Mouse (Mus musculus): Measurements from ENCODE around the gene Urod. TPM values are rescaled to one million over a fixed set of nuclear protein-coding genes. Genes with fewer than 3 reads are reported as not detected.

Gene Urod
- polyA plus RNA-seq (2014; fragmentation: Nextera tagmentation; extraction: Ambion mirVana) = 48.6 and 54.8 TPM in 2 replicates

DNA sequence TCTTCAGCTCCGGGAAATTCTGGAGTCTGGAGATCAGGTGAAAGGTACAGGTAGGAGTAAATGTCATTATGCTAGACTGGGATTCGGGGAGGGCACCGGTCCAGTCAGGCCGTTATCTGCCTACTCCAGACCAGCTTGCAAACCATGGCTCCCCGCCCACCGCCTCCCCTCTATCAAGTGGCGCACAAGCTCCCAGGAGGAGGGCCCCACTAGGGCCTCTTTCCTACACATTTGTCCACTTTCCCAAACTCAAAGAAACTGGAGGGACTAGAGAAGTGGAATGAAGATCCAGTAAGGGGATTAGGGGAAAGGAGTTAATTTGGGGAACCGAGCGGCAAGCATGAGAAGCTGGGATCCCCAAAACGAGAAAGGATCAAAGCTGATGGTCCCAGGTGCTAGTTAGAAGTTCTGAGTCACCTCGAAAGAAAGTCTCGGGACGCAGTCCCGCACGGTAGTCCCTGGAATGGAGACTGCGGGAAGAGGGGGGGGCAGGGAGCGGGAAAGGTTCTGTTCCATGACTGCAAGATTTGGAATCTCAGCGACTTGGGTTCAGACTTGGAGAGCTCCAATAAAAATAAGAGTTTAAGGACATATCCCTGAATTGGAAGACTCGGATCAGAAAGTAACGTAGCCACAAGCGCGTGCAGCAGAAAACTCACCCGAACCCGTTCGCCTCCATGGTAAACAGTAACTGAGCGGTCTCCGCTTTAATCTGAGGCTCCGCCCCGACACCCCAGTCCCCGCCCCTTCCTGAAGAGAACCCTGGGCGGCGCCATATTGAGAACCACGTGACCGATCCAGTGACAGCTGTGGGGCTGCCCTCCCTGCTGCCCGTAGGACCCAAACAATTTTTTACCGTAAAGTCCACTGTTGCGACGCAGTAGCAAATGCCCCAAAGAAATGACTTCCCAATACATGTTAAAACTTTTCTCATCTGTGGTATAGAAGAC is at the start of gene Urod:
Gene Urod, minus strand, starts transcription at position 742 of the 950 bp plus-strand sequence.
- H3K9ac ChIP-seq (replicated peaks; ENCODE audit: low read length) = peak within 1 kb of the TSS; percentile 80
- DNase-seq = peak; percentile 97
- no peaks in the 10 kb centered on the region for H3K27me3 ChIP-seq (ENCODE audit: control insufficient read depth, insufficient read depth, low read length)
- peak within 1 kb of the TSS; percentile 97 for H3K4me3 ChIP-seq (replicated peaks; ENCODE audit: low read depth, low read length)
- H3K4me1 ChIP-seq (ENCODE audit: control insufficient read depth, insufficient read depth, low read length) = peaks cover 16% of the 10 kb centered on the region
- H3K9me3 ChIP-seq (ENCODE audit: control insufficient read depth, low read length) = no peaks in the 10 kb centered on the region
- peak within 1 kb of the TSS; percentile 95 for H3K4me2 ChIP-seq (ENCODE audit: low read length)
- H3K27ac ChIP-seq (replicated peaks; ENCODE audit: low read depth, low read length) = peak within 1 kb of the TSS; percentile 83
- 1% methylated on average over 38 of the region's 38 CpGs for WGBS
- H3K36me3 ChIP-seq (ENCODE audit: control insufficient read depth, insufficient read depth, low read length) = peaks cover 17% of the 10 kb centered on the region
- ATAC-seq (ENCODE audit: low FRiP score, low TSS enrichment) = peak; percentile 92

DNA sequence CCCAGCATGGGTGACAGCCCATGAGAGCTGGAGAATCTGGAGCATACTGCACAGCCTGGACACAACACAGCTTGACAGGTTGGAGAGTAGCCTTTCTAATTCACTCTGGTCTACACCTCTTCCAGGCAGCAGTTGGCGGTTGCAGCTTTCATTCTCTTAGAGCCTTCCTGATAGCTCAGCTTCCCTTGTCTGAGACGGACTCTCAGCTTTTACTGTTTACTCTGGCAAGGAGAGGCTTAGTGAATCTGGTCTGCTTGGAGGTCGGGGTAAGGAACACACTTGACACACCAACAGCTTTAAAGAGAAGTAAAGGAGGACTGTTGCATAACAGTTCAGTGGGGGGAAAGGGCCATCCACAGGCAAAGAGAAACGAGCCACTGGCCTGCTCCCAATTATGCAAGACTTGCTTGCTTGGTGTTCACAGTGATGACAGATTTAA is 47.1 kb upstream of the Urod start:
- Histone ChIP-seq H3K36me3 (ENCODE audit: control insufficient read depth, insufficient read depth, low read length) (no peaks in the 10 kb centered on the region), H3K27me3 (ENCODE audit: control insufficient read depth, insufficient read depth, low read length) (no peaks in the 10 kb centered on the region), H3K9me3 (ENCODE audit: control insufficient read depth, low read length) (no peaks in the 10 kb centered on the region), H3K4me2 (ENCODE audit: low read length) (no peak overlapping the region), H3K27ac (replicated peaks; ENCODE audit: low read depth, low read length) (peak overlapping the region; percentile 55; the same call in 1 of the 2 replicates), H3K9ac (replicated peaks; ENCODE audit: low read length) (no peak overlapping the region), H3K4me3 (replicated peaks; ENCODE audit: low read depth, low read length) (no peak overlapping the region), H3K4me1 (ENCODE audit: control insufficient read depth, insufficient read depth, low read length) (0 out of 2 replicates have a peak, but pooled peaks cover 6% of the 10 kb centered on the region)
- WGBS = 59% methylated on average over 4 of the region's 4 CpGs
- DNase-seq = no peak
- ATAC-seq (ENCODE audit: low FRiP score, low TSS enrichment) = no peak

DNA sequence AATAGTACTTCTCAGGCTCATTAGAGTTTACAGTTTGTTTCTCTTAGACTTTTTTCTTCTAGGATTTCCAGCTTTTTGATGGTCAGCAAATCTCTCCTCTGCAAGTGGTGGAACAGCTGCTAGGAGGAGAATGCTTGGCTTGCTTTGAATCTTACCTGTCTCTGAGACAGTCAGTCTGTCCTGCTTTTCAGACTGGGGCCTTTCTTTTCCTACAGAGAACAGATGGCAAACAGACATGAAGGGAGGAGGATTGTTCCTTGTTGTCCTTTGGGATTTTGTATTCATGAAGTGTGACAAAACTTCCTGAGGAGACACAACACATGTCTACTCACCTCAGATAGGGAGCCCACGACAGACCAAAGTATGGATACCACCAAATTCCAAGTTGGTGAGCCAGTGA is 46.6 kb upstream of the Urod start:
- H3K4me3 ChIP-seq (replicated peaks; ENCODE audit: low read depth, low read length) = no peak overlapping the region
- H3K4me1 ChIP-seq (ENCODE audit: control insufficient read depth, insufficient read depth, low read length) = 0 out of 2 replicates have a peak, but pooled peaks cover 6% of the 10 kb centered on the region
- ATAC-seq (ENCODE audit: low FRiP score, low TSS enrichment) (no peak), DNase-seq (no peak)
- no peak overlapping the region for H3K9ac ChIP-seq (replicated peaks; ENCODE audit: low read length)
- no peak overlapping the region for H3K4me2 ChIP-seq (ENCODE audit: low read length)
- 39% methylated on average over 1 of the region's 1 CpGs for WGBS
- H3K9me3 ChIP-seq (ENCODE audit: control insufficient read depth, low read length) = no peaks in the 10 kb centered on the region
- H3K27me3 ChIP-seq (ENCODE audit: control insufficient read depth, insufficient read depth, low read length) = no peaks in the 10 kb centered on the region
- H3K27ac ChIP-seq (replicated peaks; ENCODE audit: low read depth, low read length) = peak overlapping the region; percentile 20
- no peaks in the 10 kb centered on the region for H3K36me3 ChIP-seq (ENCODE audit: control insufficient read depth, insufficient read depth, low read length)

DNA sequence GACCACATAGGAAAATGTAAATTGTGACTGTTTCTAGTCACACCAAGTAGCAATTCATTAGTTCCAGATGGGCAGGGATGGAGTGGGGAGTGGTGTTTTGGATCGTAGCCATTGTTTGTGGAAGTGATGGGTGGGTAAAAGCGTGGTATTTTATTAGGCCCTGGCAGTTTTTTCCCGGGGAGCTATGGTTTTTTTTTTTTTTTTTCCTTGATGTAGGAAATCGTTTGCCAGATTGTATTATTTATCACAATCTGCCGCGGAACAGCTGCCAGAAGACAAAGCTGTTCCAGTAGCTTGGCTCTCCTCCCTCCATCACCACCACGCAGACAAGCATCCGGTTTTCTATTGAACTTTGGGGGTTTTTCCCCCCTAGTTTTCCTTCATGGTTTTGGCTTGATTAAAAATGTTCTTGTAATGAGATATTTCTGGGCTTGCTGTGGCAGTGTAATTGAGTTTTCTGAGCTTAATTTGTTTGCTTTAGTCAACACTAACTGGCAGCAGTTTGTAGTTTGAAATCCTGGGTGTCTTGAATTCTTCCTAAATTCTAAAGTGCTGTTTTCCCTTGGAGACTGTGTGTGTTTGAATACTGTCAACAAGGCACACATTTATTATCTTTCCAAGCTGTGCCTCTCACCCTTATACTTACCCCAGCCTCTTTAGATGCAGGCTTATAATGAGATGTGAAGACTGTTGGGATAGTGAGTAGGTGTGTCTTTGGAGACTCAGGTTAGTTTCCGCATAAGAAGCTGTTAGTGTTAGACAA is 45.9 kb upstream of the Urod start:
- Histone ChIP-seq H3K27ac (replicated peaks; ENCODE audit: low read depth, low read length) (peak overlapping the region; percentile 20; the same call in 1 of the 2 replicates), H3K4me2 (ENCODE audit: low read length) (no peak overlapping the region; the same call in 1 of the 2 replicates), H3K9ac (replicated peaks; ENCODE audit: low read length) (0 out of 2 replicates have a peak overlapping the region, but pooled peaks have one; percentile 3), H3K4me3 (replicated peaks; ENCODE audit: low read depth, low read length) (no peak overlapping the region), H3K36me3 (ENCODE audit: control insufficient read depth, insufficient read depth, low read length) (no peaks in the 10 kb centered on the region), H3K27me3 (ENCODE audit: control insufficient read depth, insufficient read depth, low read length) (no peaks in the 10 kb centered on the region), H3K4me1 (ENCODE audit: control insufficient read depth, insufficient read depth, low read length) (0 out of 2 replicates have a peak, but pooled peaks cover 6% of the 10 kb centered on the region), H3K9me3 (ENCODE audit: control insufficient read depth, low read length) (no peaks in the 10 kb centered on the region)
- WGBS = 30% methylated on average over 9 of the region's 9 CpGs
- ATAC-seq (ENCODE audit: low FRiP score, low TSS enrichment) (no peak), DNase-seq (peak; percentile 76)

DNA sequence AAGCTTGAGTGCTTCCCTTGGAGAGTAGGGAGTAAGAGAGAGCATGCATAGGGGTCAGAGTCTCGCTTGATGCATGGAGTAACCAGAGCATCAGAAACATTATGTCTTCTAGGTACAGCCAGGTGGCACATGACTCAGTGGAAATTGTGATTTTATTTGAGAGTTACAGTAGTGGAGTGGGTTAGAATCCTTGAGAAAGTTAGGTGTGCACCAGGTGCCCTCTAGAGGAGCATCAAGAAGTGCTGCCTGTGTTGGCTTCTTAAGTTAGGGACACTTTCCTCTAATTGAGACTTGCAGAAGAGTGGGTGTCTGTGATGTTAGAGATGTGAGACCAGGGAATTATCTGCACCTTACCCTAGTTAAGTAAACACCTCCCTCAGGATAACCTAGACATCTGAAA is 36.9 kb upstream of the Urod start:
- Histone ChIP-seq H3K4me3 (replicated peaks; ENCODE audit: low read depth, low read length) (no peak overlapping the region), H3K27ac (replicated peaks; ENCODE audit: low read depth, low read length) (no peak overlapping the region), H3K36me3 (ENCODE audit: control insufficient read depth, insufficient read depth, low read length) (peaks cover 22% of the 10 kb centered on the region), H3K4me1 (ENCODE audit: control insufficient read depth, insufficient read depth, low read length) (no peaks in the 10 kb centered on the region), H3K27me3 (ENCODE audit: control insufficient read depth, insufficient read depth, low read length) (no peaks in the 10 kb centered on the region), H3K9me3 (ENCODE audit: control insufficient read depth, low read length) (no peaks in the 10 kb centered on the region), H3K4me2 (ENCODE audit: low read length) (no peak overlapping the region), H3K9ac (replicated peaks; ENCODE audit: low read length) (no peak overlapping the region)
- ATAC-seq (ENCODE audit: low FRiP score, low TSS enrichment) (no peak), DNase-seq (peak; percentile 8)
- 97% methylated on average over 1 of the region's 1 CpGs for WGBS

DNA sequence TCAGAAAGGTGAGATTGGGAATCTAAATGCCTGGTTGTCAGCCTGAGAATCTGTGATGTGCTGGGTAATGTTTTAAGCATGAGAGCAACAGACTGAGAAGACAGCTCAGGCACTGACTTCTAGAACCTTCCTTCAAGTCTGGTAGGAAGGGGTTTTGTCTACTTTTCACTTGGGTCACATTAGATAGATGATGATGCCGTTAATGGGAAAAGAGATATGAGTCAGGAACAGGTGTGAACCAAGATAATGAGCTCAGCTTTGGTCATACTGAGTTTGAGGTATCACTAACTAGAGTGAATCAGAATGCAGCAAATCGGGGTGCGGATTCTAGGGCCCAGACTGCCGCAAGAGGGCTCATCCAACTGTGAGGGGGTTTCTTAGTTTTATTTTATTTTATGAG is 29.3 kb upstream of the Urod start:
- Histone ChIP-seq H3K9ac (replicated peaks; ENCODE audit: low read length) (no peak overlapping the region), H3K36me3 (ENCODE audit: control insufficient read depth, insufficient read depth, low read length) (peaks cover 31% of the 10 kb centered on the region), H3K27ac (replicated peaks; ENCODE audit: low read depth, low read length) (no peak overlapping the region), H3K4me1 (ENCODE audit: control insufficient read depth, insufficient read depth, low read length) (peaks cover 6% of the 10 kb centered on the region; the same call in 1 of the 2 replicates), H3K9me3 (ENCODE audit: control insufficient read depth, low read length) (no peaks in the 10 kb centered on the region), H3K4me2 (ENCODE audit: low read length) (no peak overlapping the region), H3K27me3 (ENCODE audit: control insufficient read depth, insufficient read depth, low read length) (no peaks in the 10 kb centered on the region), H3K4me3 (replicated peaks; ENCODE audit: low read depth, low read length) (no peak overlapping the region)
- ATAC-seq (ENCODE audit: low FRiP score, low TSS enrichment) = no peak
- no peak for DNase-seq
- WGBS = 98% methylated on average over 4 of the region's 4 CpGs

DNA sequence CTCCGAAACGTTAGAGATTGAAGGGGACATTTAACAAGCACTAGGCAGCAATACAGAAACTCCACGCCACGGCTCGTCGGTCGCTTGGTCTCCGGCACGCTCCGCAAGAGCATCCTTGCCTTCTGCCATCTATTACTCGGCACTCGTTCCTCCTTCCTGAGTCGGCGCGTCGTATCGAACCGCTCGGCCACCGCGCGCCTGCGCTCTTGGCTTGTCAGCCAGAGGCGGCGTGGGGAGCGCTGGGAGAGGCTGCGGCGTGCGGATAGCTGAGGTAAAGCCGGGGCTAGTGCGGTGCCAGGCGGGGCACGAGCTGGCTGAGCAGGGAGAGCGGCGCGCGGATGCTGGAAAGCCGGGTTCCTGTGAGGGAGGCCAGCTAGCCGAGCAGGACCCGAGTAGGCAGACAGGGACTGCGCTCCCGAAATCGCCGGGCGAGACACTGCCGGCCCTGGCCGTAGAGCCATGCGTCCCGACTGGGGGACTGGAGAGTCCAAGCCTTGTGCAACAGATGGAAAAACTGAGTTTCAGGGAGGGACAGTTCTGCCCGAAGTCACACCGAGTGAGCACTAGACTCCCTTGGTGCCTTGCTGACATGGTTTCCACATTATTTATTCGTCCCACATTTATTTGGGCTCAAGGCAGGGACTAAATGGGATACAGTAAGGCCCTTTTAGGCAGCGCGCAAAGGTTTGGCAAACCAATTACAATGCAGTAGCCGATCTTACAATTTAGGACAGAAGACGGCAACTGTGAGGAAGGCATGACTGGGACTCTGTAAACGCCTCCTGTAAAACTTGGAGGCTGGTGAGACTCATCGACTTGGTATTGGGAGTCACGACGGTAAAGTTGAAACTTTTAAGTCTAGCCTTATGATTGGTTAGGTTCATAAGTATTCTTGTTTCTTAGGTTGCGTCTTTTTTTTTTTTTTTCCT is 25.3 kb upstream of the Urod start, which contains the start of gene Eif2b3:
Gene Eif2b3, plus strand, starts transcription at position 197 of the 929 bp plus-strand sequence.
- under 1% methylated on average over 61 of the region's 61 CpGs for WGBS
- Histone ChIP-seq H3K27ac (replicated peaks; ENCODE audit: low read depth, low read length) (peak within 1 kb of the TSS; percentile 60; the same call in 1 of the 2 replicates), H3K36me3 (ENCODE audit: control insufficient read depth, insufficient read depth, low read length) (peaks cover 19% of the 10 kb centered on the region), H3K27me3 (ENCODE audit: control insufficient read depth, insufficient read depth, low read length) (no peaks in the 10 kb centered on the region), H3K4me3 (replicated peaks; ENCODE audit: low read depth, low read length) (peak within 1 kb of the TSS; percentile 75), H3K4me1 (ENCODE audit: control insufficient read depth, insufficient read depth, low read length) (peaks cover 6% of the 10 kb centered on the region; the same call in 1 of the 2 replicates), H3K9ac (replicated peaks; ENCODE audit: low read length) (peak within 1 kb of the TSS; percentile 78), H3K4me2 (ENCODE audit: low read length) (peak within 1 kb of the TSS; percentile 70), H3K9me3 (ENCODE audit: control insufficient read depth, low read length) (no peaks in the 10 kb centered on the region)
- ATAC-seq (ENCODE audit: low FRiP score, low TSS enrichment) (peak; percentile 92), DNase-seq (peak; percentile 97)

Measured in midbrain, embryonic 14.5 days (tissue).